Mouse (Mus musculus) heart, adult 2 months (tissue): ENCODE data around the gene Itsn1. TPM values are rescaled to one million over a fixed set of nuclear protein-coding genes. Genes with fewer than 3 reads are reported as not detected.

Experiments
- DNase-seq, 2 experiments: peaks; one replicate each; pipeline ENCODE4 v3.0.0; 2021
- H3K27ac ChIP-seq: fragments of 200-600 bp; 2 replicates; pipeline ENCODE4 v1.8.1; 2022
- H3K27me3 ChIP-seq: fragments of 200-500 bp; 2 replicates; pipeline ENCODE4 v1.6.1; 2012; ENCODE audit warnings: mild to moderate bottlenecking, low read length, inconsistent platforms, mixed read lengths; ENCODE audit not compliant: control insufficient read depth, insufficient read depth
- H3K36me3 ChIP-seq: fragments of 200-500 bp; 2 replicates; pipeline ENCODE4 v1.6.1; 2012; ENCODE audit warnings: low read length, inconsistent platforms; ENCODE audit not compliant: control insufficient read depth, insufficient read depth
- H3K4me1 ChIP-seq: fragments of 200-500 bp; 2 replicates; pipeline ENCODE4 v1.6.1; 2011; ENCODE audit warnings: low read length; ENCODE audit not compliant: control insufficient read depth, insufficient read depth
- H3K4me3 ChIP-seq: fragments of 200-600 bp; 2 replicates; pipeline ENCODE4 v1.8.1; 2022
- H3K79me2 ChIP-seq: fragments of 200-500 bp; replicated peaks from 2 replicates; pipeline ENCODE4 v1.6.1; 2012; ENCODE audit warnings: mild to moderate bottlenecking, inconsistent platforms, low read length, moderate library complexity, mixed read lengths; ENCODE audit not compliant: control insufficient read depth, insufficient read depth
- H3K9ac ChIP-seq: fragments of 200-500 bp; 2 replicates; pipeline ENCODE4 v1.6.1; 2012; ENCODE audit warnings: low read depth, mild to moderate bottlenecking, control low read depth, inconsistent platforms, low read length, mixed read lengths
- CTCF ChIP-seq: fragments of 200-600 bp; IDR thresholded peaks from 2 replicates; pipeline ENCODE4 v1.8.1; 2022; ENCODE audit warnings: antibody characterized with exemption, mild to moderate bottlenecking, moderate library complexity
- EP300 ChIP-seq: fragments of 200-500 bp; IDR thresholded peaks from 2 replicates; pipeline ENCODE4 v1.6.1; 2011; ENCODE audit warnings: low read depth, low read length, control low read depth; ENCODE audit not compliant: insufficient read depth
- POLR2A ChIP-seq: fragments of 200-500 bp; IDR thresholded peaks from 2 replicates; pipeline ENCODE4 v1.6.1; 2011; ENCODE audit warnings: mild to moderate bottlenecking, low read depth, low read length, control low read depth; ENCODE audit not compliant: insufficient read depth
- WGBS: fragments of 180-500 bp; shearing (Covaris S2); methylation state at CpG from one replicate; pipeline ENCODE4 v1.1.7; 2018; 5-methylcytosine and 5-hydroxymethylcytosine counted together
- intact Hi-C: fragments of 180-260 bp; cut with DNase I; formaldehyde crosslinking; loops from one replicate; pipeline ENCODE4 v1.15.1; 2025
- polyA plus RNA-seq: library from polyadenylated mRNA; depleted of rRNA; stranded (reverse); fragments of >200 nt; gene quantifications from 2 replicates; pipeline ENCODE4 v1.2.3, GENCODE M21; 2012
- total RNA-seq, 2 experiments: library from RNA; stranded (reverse); gene quantifications; 2 replicates each; pipeline ENCODE4 v1.2.3; 2021

Itsn1 gene
- total and polyA plus RNA-seq, 3 experiments: 35.8 to 46.7 (median 45.1) TPM

GRCm38 (mm10) chr16:91932843-91933518 lies 203.9 kb downstream of the Itsn1 start:
- intact Hi-C loops: loop anchor here (1.0 to 10.0 kb wide), 3 partner anchors 206 to 532 kb away; partner anchors contain the start of genes Cryzl1, Itsn1 and Smim11
- no peak for TF ChIP-seq CTCF
- no peak for TF ChIP-seq POLR2A
- TF ChIP-seq EP300: no peak
- Histone ChIP-seq H3K9ac (no peak overlapping the region), H3K27ac (no peak overlapping the region), H3K36me3 (peaks cover 8% of the 10 kb centered on the region), H3K27me3 (no peaks in the 10 kb centered on the region), H3K4me1 (peaks cover 2% of the 10 kb centered on the region), H3K79me2 (no peaks in the 10 kb centered on the region; the same call in 1 of the 2 replicates), H3K4me3 (no peak overlapping the region)
- DNase-seq: peak in 1 of 2 experiments; percentile 19
- WGBS: 52% methylated on average over 10 of the region's 10 CpGs

- no peaks in the 10 kb centered on the region; the same call in 1 of the 2 replicates for H3K79me2 ChIP-seq
- H3K36me3 ChIP-seq: peaks cover 1% of the 10 kb centered on the region; the same call in 1 of the 2 replicates
- DNase-seq: peak; percentile 52 to 56
- 37% methylated on average over 8 of the region's 8 CpGs for WGBS
- H3K27ac ChIP-seq: no peak overlapping the region
- H3K4me3 ChIP-seq: no peak overlapping the region
- intact Hi-C loops: loop anchor here (5.0 to 10.0 kb wide), 2 partner anchors 227 to 530 kb away; no protein-coding TSS in a partner anchor
- no peak overlapping the region for H3K9ac ChIP-seq
- TF ChIP-seq CTCF: peak; percentile 85
- no peak for TF ChIP-seq POLR2A
- no peak for TF ChIP-seq EP300
- H3K4me1 ChIP-seq: peaks cover 2% of the 10 kb centered on the region
- H3K27me3 ChIP-seq: no peaks in the 10 kb centered on the region
Observed at GRCm38 (mm10) chr16:91935108-91935507, 206.0 kb downstream of the Itsn1 start.

DNA sequence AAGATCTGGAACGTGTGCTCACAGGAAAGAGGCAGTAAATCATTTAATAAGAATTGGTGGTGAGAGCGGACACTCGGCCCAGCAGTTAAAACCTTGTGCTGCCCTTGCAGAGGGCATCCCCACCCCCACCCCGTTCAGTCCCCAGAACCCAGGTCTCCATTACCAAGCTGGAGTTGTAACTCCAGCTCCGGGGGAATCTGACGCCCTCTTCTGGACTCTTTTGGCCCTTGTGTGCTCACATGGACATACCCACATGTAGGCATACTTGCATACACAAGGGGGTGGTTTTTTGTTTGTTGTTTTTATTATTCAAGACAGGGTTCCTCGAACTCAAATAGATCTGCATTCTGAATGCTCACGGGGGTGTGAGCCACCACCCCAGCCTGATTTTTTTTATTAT lies 206.6 kb downstream of the Itsn1 start:
- H3K27ac ChIP-seq: no peak overlapping the region
- TF ChIP-seq EP300: no peak
- TF ChIP-seq POLR2A: no peak
- no peak for TF ChIP-seq CTCF
- no peak for DNase-seq
- 58% methylated on average over 8 of the region's 8 CpGs for WGBS
- no peaks in the 10 kb centered on the region for H3K27me3 ChIP-seq
- peaks cover 2% of the 10 kb centered on the region for H3K4me1 ChIP-seq
- H3K79me2 ChIP-seq: no peaks in the 10 kb centered on the region; the same call in 1 of the 2 replicates
- H3K9ac ChIP-seq: no peak overlapping the region
- no peaks in the 10 kb centered on the region for H3K36me3 ChIP-seq
- intact Hi-C loops: loop anchor here (1.0 to 10.0 kb wide), 4 partner anchors 123 to 529 kb away; partner anchors contain the start of genes Gm49711, Mrps6 and Slc5a3
- H3K4me3 ChIP-seq: no peak overlapping the region

- TF ChIP-seq POLR2A (no peak), CTCF (peak; percentile 94), EP300 (0 out of 2 replicates have a peak, but pooled peaks have one; percentile 71)
Observed at GRCm38 (mm10) chr16:91936340-91937030, 207.4 kb downstream of the Itsn1 start.

GRCm38 (mm10) chr16:91937281-91937680 lies 208.2 kb downstream of the Itsn1 start:
- no peaks in the 10 kb centered on the region for H3K36me3 ChIP-seq

More at GRCm38 (mm10) chr16:91936340-91937030, 207.4 kb downstream of the Itsn1 start:
- intact Hi-C loops: loop anchor here (1.0 to 10.0 kb wide), 4 partner anchors 122 to 528 kb away; partner anchors contain the start of genes Gm49711, Mrps6 and Slc5a3
- no peaks in the 10 kb centered on the region for H3K27me3 ChIP-seq
- no peaks in the 10 kb centered on the region for H3K79me2 ChIP-seq
- no peak overlapping the region for H3K27ac ChIP-seq
- DNase-seq: peak; percentile 77 to 87
- WGBS: 43% methylated on average over 10 of the region's 10 CpGs
- H3K4me3 ChIP-seq: no peak overlapping the region
- peaks cover 2% of the 10 kb centered on the region for H3K4me1 ChIP-seq
- H3K9ac ChIP-seq: no peak overlapping the region
- no peaks in the 10 kb centered on the region for H3K36me3 ChIP-seq

More at GRCm38 (mm10) chr16:91937281-91937680, 208.2 kb downstream of the Itsn1 start:
- Histone ChIP-seq H3K9ac (no peak overlapping the region), H3K79me2 (no peaks in the 10 kb centered on the region), H3K4me3 (no peak overlapping the region), H3K27ac (no peak overlapping the region), H3K27me3 (no peaks in the 10 kb centered on the region), H3K4me1 (peaks cover 2% of the 10 kb centered on the region)
- no peak for TF ChIP-seq POLR2A
- no peak for TF ChIP-seq CTCF
- 90% methylated on average over 11 of the region's 11 CpGs for WGBS
- intact Hi-C loops: loop anchor here (2.0 to 10.0 kb wide), 3 partner anchors 122 to 528 kb away; partner anchors contain the start of genes Gm49711, Mrps6 and Slc5a3
- no peak for DNase-seq
